Mouse (Mus musculus) liver, postnatal 0 days (tissue): ENCODE measurements around the gene Smpd4.

Source experiments
- CTCF ChIP-seq: sonication (generic); IDR thresholded peaks from 2 replicates; pipeline ENCODE4 v1.5.1; 2016; ENCODE audit warnings: antibody characterized with exemption, low read depth
- EP300 ChIP-seq: IDR thresholded peaks from 2 replicates; pipeline ENCODE4 v1.6.1; 2016; ENCODE audit warnings: antibody characterized with exemption, low read depth, mild to moderate bottlenecking

- no peak for TF ChIP-seq EP300
- TF ChIP-seq CTCF: no peak
These were observed 2.9 kb upstream of the Smpd4 start for GRCm38 (mm10) chr16:17616212-17616611.
